Mouse (Mus musculus) heart, postnatal 0 days (tissue): ENCODE measurements around the gene Prkg1.

Experiments
- CTCF ChIP-seq: IDR thresholded peaks from 2 replicates; pipeline ENCODE4 v1.5.1; 2016; ENCODE audit warnings: antibody characterized with exemption, control low read depth, low read depth
- EP300 ChIP-seq: IDR thresholded peaks from 2 replicates; pipeline ENCODE4 v1.6.1; 2016; ENCODE audit warnings: antibody characterized with exemption, low read depth

- TF ChIP-seq CTCF (peak; percentile 22; the same call in 1 of the 2 replicates), EP300 (no peak)
These were observed 60.8 kb downstream of the Prkg1 start for GRCm38 (mm10) chr19:31703991-31704390.
